Mouse (Mus musculus): Measurements from ENCODE around the gene Ech1.

DNA sequence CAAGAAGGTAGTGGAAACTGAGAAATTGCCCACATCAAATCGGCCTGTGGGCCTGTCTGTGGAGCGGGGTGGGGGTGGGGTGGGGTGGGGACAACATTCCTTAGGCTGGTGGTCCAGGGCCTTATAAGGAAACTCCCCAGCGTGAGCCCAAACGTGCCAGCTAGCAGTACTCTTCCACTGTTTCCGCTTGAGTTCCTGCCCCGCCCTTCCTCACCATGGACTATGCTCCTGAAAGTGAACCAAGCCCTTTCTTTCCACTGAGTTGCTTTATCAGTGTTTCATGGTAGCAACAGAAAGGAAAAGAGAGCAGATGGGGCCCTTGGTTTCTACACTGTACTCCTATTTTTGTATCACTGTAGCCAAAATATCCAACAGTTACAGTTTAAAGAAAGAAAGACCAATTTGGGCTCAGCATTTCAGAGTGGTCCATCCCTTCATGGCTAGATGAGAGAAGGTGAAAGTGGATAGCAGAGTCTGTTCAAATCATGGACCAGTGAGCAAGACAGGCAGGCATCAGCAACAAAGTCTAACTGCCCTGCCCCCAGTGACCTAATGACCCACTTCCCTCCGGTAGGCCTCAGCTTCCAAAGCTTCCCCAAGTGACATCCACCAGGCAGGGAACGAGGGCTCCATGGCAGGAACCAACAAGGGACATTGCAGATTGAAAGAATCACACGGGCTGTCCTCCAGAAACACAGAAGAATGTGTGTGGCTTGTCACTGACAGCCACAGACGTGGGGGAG, 22.0 kb upstream of the Ech1 start:
- TF ChIP-seq E2F4 (IDR thresholded peaks at IDR 0.05; ENCODE audit: insufficient read depth) (no peak), POLR2A (IDR thresholded peaks at IDR 0.05; ENCODE audit: insufficient read length, low read depth) (no peak), MAX (IDR thresholded peaks at IDR 0.05; ENCODE audit: low read depth) (no peak), TCF12 (IDR thresholded peaks at IDR 0.05; ENCODE audit: insufficient read depth, poor library complexity, severe bottlenecking) (no peak), MYOD1 (IDR thresholded peaks at IDR 0.05; ENCODE audit: control insufficient read depth in 1 of 3, insufficient read length in 2 of 3, low read depth in 2 of 3) (no peak), SRF (IDR thresholded peaks at IDR 0.05; ENCODE audit: control insufficient read depth, insufficient read length, low read depth) (no peak)

Data from myocyte (in vitro differentiated cells).